Mouse (Mus musculus) Muller cell, postnatal 12 days (primary cell): ENCODE data around the gene Arhgap10.

ENCODE experiments used
- DNase-seq: peaks from one replicate; pipeline ENCODE4 v3.0.0-alpha.2; 2015; ENCODE audit errors: inconsistent ontology term

The Arhgap10 gene

DNA sequence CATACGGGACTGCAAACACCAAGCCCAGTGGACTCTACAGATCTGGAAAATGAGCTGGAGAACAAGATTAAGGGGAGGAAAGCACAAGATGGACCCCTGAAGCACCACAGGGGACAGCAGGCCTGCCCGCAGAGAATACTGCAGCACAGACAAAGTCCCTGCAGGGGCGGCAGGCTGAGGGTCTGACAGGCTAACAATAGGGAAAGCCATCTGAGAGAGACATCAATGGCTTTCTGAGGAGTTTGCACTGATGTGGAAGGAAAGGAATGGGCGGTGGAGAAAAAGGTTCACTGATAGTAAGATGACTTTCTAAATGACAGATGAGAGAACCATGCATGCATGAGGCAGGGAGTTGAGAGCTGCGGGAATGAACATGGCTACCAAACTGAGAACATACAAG, 111.3 kb downstream of the Arhgap10 start:
- no peak for DNase-seq

DNA sequence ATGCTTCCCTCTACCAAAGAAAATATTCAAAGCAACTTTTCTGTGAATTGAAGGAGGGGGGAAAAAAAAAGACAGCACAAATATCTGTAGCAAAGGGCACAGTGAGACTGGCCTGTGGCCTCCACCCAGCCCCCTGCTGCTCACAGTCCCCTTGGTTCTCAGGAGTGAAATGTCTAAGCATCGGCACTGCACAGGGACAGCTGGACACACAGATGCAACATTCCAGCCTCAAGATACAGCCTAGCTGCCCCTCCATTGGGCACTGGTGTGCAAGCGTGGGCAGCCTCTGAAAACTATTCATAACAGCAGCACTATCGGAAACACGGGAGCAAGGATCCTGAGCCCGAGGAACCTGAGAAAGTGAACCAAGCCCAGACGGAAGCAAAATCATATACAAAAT, 113.7 kb downstream of the Arhgap10 start:
- DNase-seq, result no peak

DNA sequence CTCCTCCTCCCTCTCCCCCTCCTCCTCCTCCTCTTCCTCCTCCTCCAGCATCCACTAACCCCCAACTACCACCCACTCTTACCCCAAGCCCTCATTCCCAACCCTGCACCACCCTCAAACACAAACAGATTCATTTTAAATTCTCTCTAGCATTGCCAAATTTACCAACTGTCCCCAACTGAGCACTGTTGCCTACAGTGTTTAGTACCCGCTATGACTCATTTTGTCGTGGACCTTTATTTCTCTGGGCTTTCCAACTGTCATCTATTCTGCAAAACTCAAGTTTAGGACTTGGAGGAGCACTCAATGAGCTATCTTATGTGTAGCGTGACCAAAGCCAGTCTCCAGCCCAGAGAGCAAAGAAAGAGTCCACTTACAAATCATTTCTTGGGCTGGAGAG, 115.8 kb downstream of the Arhgap10 start:
- DNase-seq, result no peak

DNA sequence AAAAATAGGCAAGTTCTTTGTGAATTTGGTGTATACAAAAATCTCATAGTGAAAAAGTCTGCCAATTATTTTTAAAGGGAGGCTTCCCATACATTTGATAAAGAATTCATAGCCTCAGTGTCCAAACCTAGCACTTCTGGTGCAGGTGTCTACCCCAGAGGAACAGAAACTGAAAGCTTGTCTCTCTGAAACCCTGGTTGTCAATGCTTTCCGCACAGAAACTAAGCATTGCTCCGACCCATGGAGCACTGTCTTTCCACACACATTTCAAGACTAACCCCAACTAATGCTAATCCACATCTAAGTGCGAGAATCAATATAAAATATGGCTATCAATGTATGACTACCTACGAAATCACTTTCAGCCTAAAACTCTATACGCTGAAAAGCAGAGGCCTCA, 116.6 kb downstream of the Arhgap10 start:
- DNase-seq, result no peak

- no peak for DNase-seq
These were observed 133.7 kb downstream of the Arhgap10 start for GRCm38 (mm10) chr8:77384080-77384479.

DNA sequence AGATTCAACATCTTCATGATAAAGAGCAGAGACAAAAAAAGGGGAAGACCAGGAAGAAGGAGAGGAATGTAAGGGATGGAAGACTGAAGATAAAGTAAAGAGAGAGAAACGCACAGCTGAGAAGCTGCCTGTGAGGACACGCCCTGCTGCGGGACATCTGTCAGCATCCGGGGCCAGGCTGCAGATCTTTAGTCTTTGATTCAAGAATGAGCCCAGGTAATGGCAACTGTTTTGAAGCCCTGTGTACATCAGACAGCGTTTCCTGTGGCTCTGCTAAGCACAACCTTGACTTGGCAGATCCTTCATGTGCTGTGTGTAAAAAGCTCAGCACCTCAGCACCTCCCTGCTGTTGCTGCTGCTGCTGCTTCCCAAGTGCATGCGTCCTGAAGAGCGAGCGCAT, 134.1 kb downstream of the Arhgap10 start:
- no peak for DNase-seq

- no peak for DNase-seq
These were observed 136.9 kb downstream of the Arhgap10 start for GRCm38 (mm10) chr8:77380844-77381243.

DNA sequence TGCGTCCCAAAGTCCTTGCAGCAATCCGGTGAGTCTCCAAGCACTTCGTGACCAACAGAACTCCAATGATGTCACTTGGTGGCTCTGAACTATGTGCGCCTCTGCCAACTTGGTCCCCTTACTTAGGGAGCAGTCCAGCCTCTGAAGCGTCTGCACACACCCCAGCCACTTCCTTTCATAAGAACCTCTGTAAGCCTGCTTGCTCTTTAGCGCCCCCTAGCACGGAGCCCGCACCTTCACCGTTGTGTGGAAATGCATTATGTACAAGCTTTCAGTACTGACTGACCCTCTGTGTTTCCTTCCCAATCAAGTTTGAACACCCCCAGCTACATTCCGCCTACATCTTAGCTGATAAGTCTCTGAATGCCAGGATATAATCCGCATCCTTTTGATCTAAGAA, 138.5 kb downstream of the Arhgap10 start:
- DNase-seq, result no peak

- peak; percentile 68 for DNase-seq
These were observed 141.3 kb downstream of the Arhgap10 start for GRCm38 (mm10) chr8:77376451-77376853.

GRCm38 (mm10) chr8:77375999-77376398, 141.8 kb downstream of the Arhgap10 start:
- DNase-seq, result no peak

DNA sequence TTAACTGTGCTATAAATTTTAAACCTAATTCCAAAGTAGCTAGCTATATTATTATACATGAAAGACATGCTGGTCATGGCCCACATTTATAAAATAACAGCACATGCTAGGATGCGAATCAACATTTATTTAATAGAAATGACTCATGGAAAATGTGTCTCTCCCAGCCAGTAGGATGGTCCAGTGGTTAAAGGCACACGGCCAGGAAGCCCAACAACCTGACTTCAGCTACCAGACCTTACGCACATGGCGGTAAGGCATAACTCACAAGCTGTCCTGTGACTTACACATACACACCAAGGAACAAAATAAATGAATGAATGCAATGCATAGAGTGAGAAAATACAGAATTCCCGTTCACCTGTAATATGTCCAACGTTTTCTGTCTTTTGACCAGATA, 146.7 kb downstream of the Arhgap10 start:
- DNase-seq, result no peak

DNA sequence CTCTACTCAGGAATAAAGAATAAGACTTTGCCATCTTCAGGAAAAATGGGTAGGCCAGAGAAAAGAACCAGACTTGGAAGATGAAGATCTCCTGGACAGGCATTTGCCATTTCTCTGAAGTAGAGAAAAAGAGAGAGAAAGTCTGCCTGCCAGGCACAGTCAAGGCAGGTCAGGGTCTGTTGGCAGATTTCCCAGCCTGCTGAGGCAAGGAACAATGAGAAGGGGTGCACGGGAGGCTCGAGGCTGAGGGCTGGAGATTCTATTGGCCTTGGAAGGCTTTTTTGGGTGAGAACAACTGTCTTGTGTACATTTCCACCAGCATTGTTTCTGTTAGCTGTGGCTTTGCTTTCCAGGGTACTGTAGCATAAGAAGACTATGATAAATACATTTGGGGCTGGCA, 147.4 kb downstream of the Arhgap10 start:
- DNase-seq, result no peak

- DNase-seq, result no peak
These were observed 148.1 kb downstream of the Arhgap10 start for GRCm38 (mm10) chr8:77369671-77370070.

GRCm38 (mm10) chr8:77367091-77367490, 150.7 kb downstream of the Arhgap10 start:
- DNase-seq, result no peak

GRCm38 (mm10) chr8:77366446-77366845, 151.3 kb downstream of the Arhgap10 start:
- DNase-seq, result no peak

GRCm38 (mm10) chr8:77365990-77366389, 151.8 kb downstream of the Arhgap10 start:
- no peak for DNase-seq

GRCm38 (mm10) chr8:77364472-77364871, 153.3 kb downstream of the Arhgap10 start:
- DNase-seq, result no peak

- DNase-seq, result peak; percentile 12
These were observed 156.9 kb downstream of the Arhgap10 start for GRCm38 (mm10) chr8:77360853-77361252.

DNA sequence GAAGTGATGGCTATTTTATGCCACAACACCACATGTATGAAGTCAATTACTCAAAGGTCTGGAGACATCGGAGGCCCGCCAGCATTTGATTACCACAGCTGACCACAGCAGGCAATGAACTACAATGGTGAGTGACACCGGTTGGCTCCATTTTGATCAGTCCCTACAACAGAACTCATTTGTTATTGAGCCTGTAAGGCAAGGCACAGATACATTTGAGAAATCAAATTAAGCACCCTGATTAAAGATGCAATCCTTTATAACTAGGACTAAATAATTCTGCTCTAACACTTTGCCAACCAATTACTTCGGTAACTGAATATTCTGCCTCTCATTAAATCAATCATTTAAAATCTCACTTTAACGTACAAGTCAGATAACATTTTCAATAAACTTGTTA, 157.3 kb downstream of the Arhgap10 start:
- no peak for DNase-seq

- no peak for DNase-seq
These were observed 160.6 kb downstream of the Arhgap10 start for GRCm38 (mm10) chr8:77357126-77357525.

DNA sequence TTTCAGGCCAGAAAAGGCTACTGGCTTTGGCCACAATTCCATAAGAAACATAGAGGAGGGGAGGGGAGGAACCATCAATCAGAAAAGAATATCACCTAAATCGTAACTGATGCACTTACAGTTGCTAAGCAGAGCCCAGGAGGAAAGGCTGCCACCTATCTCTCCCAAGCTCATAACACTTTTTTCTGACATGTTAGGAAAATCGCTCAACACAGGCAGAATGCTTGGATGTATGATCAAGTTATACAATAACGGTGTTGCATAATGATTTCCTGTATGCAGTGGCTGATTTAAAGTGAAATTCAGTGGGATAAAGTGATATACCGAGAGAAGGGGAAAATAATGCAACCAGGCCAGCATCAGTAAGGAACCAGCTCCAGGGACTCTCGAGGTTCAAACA, 162.4 kb downstream of the Arhgap10 start:
- no peak for DNase-seq

- no peak for DNase-seq
These were observed 163.6 kb downstream of the Arhgap10 start for GRCm38 (mm10) chr8:77354189-77354588.

GRCm38 (mm10) chr8:77351177-77351860, 166.4 kb downstream of the Arhgap10 start:
- DNase-seq, result peak; percentile 63

GRCm38 (mm10) chr8:77350121-77350777, 167.5 kb downstream of the Arhgap10 start:
- DNase-seq, result peak; percentile 75
